Mouse (Mus musculus): Measurements from ENCODE around the gene Gm3642.
"Not testable (repeated sequence)": the region's sequence is repeated elsewhere in the genome, so short reads cannot be mapped to it uniquely, and the experiment has no call there.

- TF ChIP-seq MYOD1 (IDR thresholded peaks at IDR 0.05; ENCODE audit: control insufficient read depth in 1 of 3, insufficient read length in 2 of 3, low read depth in 2 of 3); MAX (IDR thresholded peaks at IDR 0.05; ENCODE audit: low read depth); POLR2A (IDR thresholded peaks at IDR 0.05; ENCODE audit: insufficient read length, low read depth); CEBPB (IDR thresholded peaks at IDR 0.05; ENCODE audit: insufficient read depth, poor library complexity, severe bottlenecking); POLR2AphosphoS2 (IDR thresholded peaks at IDR 0.05; ENCODE audit: insufficient read length, low read depth): not testable (repeated sequence)
These were observed 49.5 kb upstream of the Gm3642 start, which contains the start of gene Gm3667 for GRCm38 (mm10) chr14:6889521-6890012.
